Mouse (Mus musculus) lung, postnatal 0 days (tissue): ENCODE data around the gene Ralgps2. TPM values are rescaled to one million over a fixed set of nuclear protein-coding genes. Genes with fewer than 3 reads are reported as not detected.

Experiments
- ATAC-seq: fragments of 200-750 bp; cut with Nextera tagmentation; 2 replicates; pipeline ENCODE4 v1.8.0; 2017; ENCODE audit warnings: moderate library complexity
- DNase-seq: peaks from one replicate; pipeline ENCODE4 v3.0.0-alpha.2; 2016; ENCODE audit warnings: low spot score
- H3K27ac ChIP-seq: fragments of 300-500 bp; sonication (generic); 2 replicates; pipeline ENCODE4 v1.5.1; 2014; ENCODE audit warnings: antibody characterized with exemption, mild to moderate bottlenecking, low read length, mixed read lengths
- H3K27me3 ChIP-seq: fragments of 300-500 bp; sonication (generic); replicated peaks from 2 replicates; pipeline ENCODE4 v1.6.1; 2014; ENCODE audit warnings: low read length, mixed read lengths; ENCODE audit not compliant: insufficient read depth
- H3K36me3 ChIP-seq: fragments of 300-500 bp; sonication (generic); 2 replicates; pipeline ENCODE4 v1.6.1; 2014; ENCODE audit warnings: low read length, mixed read lengths; ENCODE audit not compliant: insufficient read depth
- H3K4me1 ChIP-seq: fragments of 300-500 bp; sonication (generic); 2 replicates; pipeline ENCODE4 v1.6.1; 2014; ENCODE audit warnings: antibody characterized with exemption, low read depth, low read length, mixed read lengths; ENCODE audit not compliant: insufficient read depth
- H3K4me2 ChIP-seq: fragments of 300-500 bp; sonication (generic); replicated peaks from 2 replicates; pipeline ENCODE4 v1.6.1; 2014; ENCODE audit warnings: low read depth, mild to moderate bottlenecking, low read length, moderate library complexity, mixed read lengths
- H3K4me3 ChIP-seq: fragments of 300-500 bp; sonication (generic); 2 replicates; pipeline ENCODE4 v1.5.1; 2014; ENCODE audit warnings: low read depth, low read length
- H3K9ac ChIP-seq: fragments of 300-500 bp; sonication (generic); replicated peaks from 2 replicates; pipeline ENCODE4 v1.6.1; 2014; ENCODE audit warnings: low read depth, mild to moderate bottlenecking
- H3K9me3 ChIP-seq: fragments of 300-500 bp; sonication (generic); 2 replicates; pipeline ENCODE4 v1.6.1; 2016; ENCODE audit warnings: low read length, mixed read lengths
- CTCF ChIP-seq: IDR thresholded peaks from 2 replicates; pipeline ENCODE4 v1.5.1; 2016; ENCODE audit warnings: antibody characterized with exemption, mild to moderate bottlenecking
- EP300 ChIP-seq: IDR thresholded peaks from 2 replicates; pipeline ENCODE4 v1.6.1; 2016; ENCODE audit warnings: antibody characterized with exemption, mild to moderate bottlenecking, control low read depth
- WGBS: fragments of 180-500 bp; shearing (Covaris S2); extraction: QIAGEN DNeasy Blood & Tissue Kit; methylation state at CpG from one replicate; pipeline ENCODE4 v1.1.7; 2014; 5-methylcytosine and 5-hydroxymethylcytosine counted together
- polyA plus RNA-seq: library from polyadenylated mRNA; unstranded; fragments of >200 nt; fragmentation: Nextera tagmentation; extraction: Ambion mirVana; gene quantifications from 2 replicates; pipeline ENCODE4 v1.2.1, GENCODE M21; 2015

Ralgps2 gene
- polyA plus RNA-seq, 1 experiment from 2014 or later: 38.3 TPM

GRCm38 (mm10) chr1:156838177-156838576, 101.2 kb downstream of the Ralgps2 start, which contains the start of gene Angptl1:
Angptl1 (plus strand) TSS chr1:156838562.
- Histone ChIP-seq H3K4me3 (0 out of 2 replicates have a peak within 1 kb of the TSS, but pooled peaks have one; percentile 19), H3K9me3 (no peaks in the 10 kb centered on the region), H3K4me2 (peak within 1 kb of the TSS; percentile 43), H3K36me3 (no peaks in the 10 kb centered on the region), H3K4me1 (peaks cover 4% of the 10 kb centered on the region; the same call in 1 of the 2 replicates), H3K9ac (0 out of 2 replicates have a peak within 1 kb of the TSS, but pooled peaks have one; percentile 3), H3K27me3 (no peaks in the 10 kb centered on the region), H3K27ac (no peak within 1 kb of the TSS)
- TF ChIP-seq EP300: no peak
- TF ChIP-seq CTCF: no peak
- ATAC-seq: no peak
- 40% methylated on average over 4 of the region's 4 CpGs for WGBS
- DNase-seq: peak; percentile 30

- H3K27ac ChIP-seq: no peak overlapping the region
These were observed 120.2 kb downstream of the Ralgps2 start for GRCm38 (mm10) chr1:156819236-156819635.

GRCm38 (mm10) chr1:156813485-156813884, 125.9 kb downstream of the Ralgps2 start:
- peak; percentile 85 for ATAC-seq
- peak; percentile 53 for DNase-seq
- Histone ChIP-seq H3K4me1 (no peaks in the 10 kb centered on the region), H3K4me2 (peak overlapping the region; percentile 15; the same call in 1 of the 2 replicates), H3K27ac (no peak overlapping the region), H3K27me3 (no peaks in the 10 kb centered on the region), H3K4me3 (no peak overlapping the region), H3K9ac (no peak overlapping the region), H3K9me3 (no peaks in the 10 kb centered on the region), H3K36me3 (no peaks in the 10 kb centered on the region; the same call in 1 of the 2 replicates)
- TF ChIP-seq CTCF (no peak), EP300 (peak; percentile 20; the same call in 1 of the 2 replicates)
- 41% methylated on average over 6 of the region's 6 CpGs for WGBS

More at GRCm38 (mm10) chr1:156819236-156819635, 120.2 kb downstream of the Ralgps2 start:
- Histone ChIP-seq H3K4me2 (no peak overlapping the region), H3K4me3 (no peak overlapping the region), H3K27me3 (no peaks in the 10 kb centered on the region), H3K9me3 (no peaks in the 10 kb centered on the region), H3K36me3 (no peaks in the 10 kb centered on the region; the same call in 1 of the 2 replicates), H3K4me1 (no peaks in the 10 kb centered on the region), H3K9ac (no peak overlapping the region)
- TF ChIP-seq CTCF (no peak), EP300 (no peak)
- WGBS: 90% methylated on average over 1 of the region's 1 CpGs
- DNase-seq (no peak), ATAC-seq (no peak)

- peak; percentile 31 for DNase-seq
- H3K27ac ChIP-seq: no peak overlapping the region
- no peak overlapping the region for H3K4me2 ChIP-seq
- H3K9ac ChIP-seq: no peak overlapping the region
- 38% methylated on average over 8 of the region's 8 CpGs for WGBS
- TF ChIP-seq CTCF (no peak), EP300 (no peak)
- H3K27me3 ChIP-seq: no peaks in the 10 kb centered on the region
- no peaks in the 10 kb centered on the region for H3K4me1 ChIP-seq
- no peak for ATAC-seq
- no peaks in the 10 kb centered on the region for H3K9me3 ChIP-seq
- H3K36me3 ChIP-seq: no peaks in the 10 kb centered on the region; the same call in 1 of the 2 replicates
- H3K4me3 ChIP-seq: no peak overlapping the region
These were observed 126.7 kb downstream of the Ralgps2 start for GRCm38 (mm10) chr1:156812716-156813115.

GRCm38 (mm10) chr1:156811928-156812327, 127.5 kb downstream of the Ralgps2 start:
- Histone ChIP-seq H3K4me3 (no peak overlapping the region), H3K27ac (no peak overlapping the region), H3K36me3 (no peaks in the 10 kb centered on the region), H3K4me1 (no peaks in the 10 kb centered on the region), H3K27me3 (no peaks in the 10 kb centered on the region), H3K9me3 (no peaks in the 10 kb centered on the region), H3K4me2 (no peak overlapping the region), H3K9ac (no peak overlapping the region)
- WGBS: 83% methylated on average over 7 of the region's 7 CpGs
- TF ChIP-seq CTCF: no peak
- no peak for DNase-seq
- ATAC-seq: no peak

- ATAC-seq (no peak), DNase-seq (no peak)
- no peaks in the 10 kb centered on the region for H3K36me3 ChIP-seq
- no peak overlapping the region for H3K27ac ChIP-seq
- H3K4me3 ChIP-seq: no peak overlapping the region
- no peak overlapping the region for H3K9ac ChIP-seq
- H3K4me1 ChIP-seq: no peaks in the 10 kb centered on the region
- 60% methylated on average over 10 of the region's 10 CpGs for WGBS
- no peak overlapping the region for H3K4me2 ChIP-seq
- no peaks in the 10 kb centered on the region for H3K27me3 ChIP-seq
- TF ChIP-seq CTCF (no peak), EP300 (no peak)
- H3K9me3 ChIP-seq: no peaks in the 10 kb centered on the region
These were observed 131.1 kb downstream of the Ralgps2 start for GRCm38 (mm10) chr1:156808332-156808731.
